Mouse (Mus musculus) embryonic facial prominence, embryonic 10.5 days (tissue): ENCODE measurements around the gene Ccdc146. TPM values are rescaled to one million over a fixed set of nuclear protein-coding genes. Genes with fewer than 3 reads are reported as not detected.
A peak's percentile ranks its signal among the peaks of the same experiment; 100 is the strongest.

Experiments
- DNase-seq: peaks from one replicate; pipeline ENCODE4 v3.0.0-alpha.2; 2017; ENCODE audit warnings: low spot score
- H3K27ac ChIP-seq: fragments of 300-500 bp; sonication (generic); replicated peaks from 2 replicates; pipeline ENCODE4 v1.5.1; 2016; ENCODE audit warnings: mild to moderate bottlenecking
- H3K27me3 ChIP-seq: fragments of 300-500 bp; sonication (generic); replicated peaks from 2 replicates; pipeline ENCODE4 v1.6.1; 2016; ENCODE audit warnings: low read depth, mild to moderate bottlenecking; ENCODE audit not compliant: poor library complexity, severe bottlenecking
- H3K36me3 ChIP-seq: fragments of 300-500 bp; sonication (generic); replicated peaks from 2 replicates; pipeline ENCODE4 v1.6.1; 2016; ENCODE audit warnings: mild to moderate bottlenecking, moderate library complexity
- H3K4me1 ChIP-seq: fragments of 300-500 bp; sonication (generic); 2 replicates; pipeline ENCODE4 v1.6.1; 2016
- H3K4me3 ChIP-seq: fragments of 300-500 bp; sonication (generic); 2 replicates; pipeline ENCODE4 v1.5.1; 2016; ENCODE audit warnings: mild to moderate bottlenecking, moderate library complexity
- H3K9me3 ChIP-seq: fragments of 300-500 bp; sonication (generic); 2 replicates; pipeline ENCODE4 v1.6.1; 2016; ENCODE audit warnings: mild to moderate bottlenecking
- WGBS: fragments of 180-500 bp; shearing (Covaris S2); methylation state at CpG from one replicate; pipeline ENCODE4 v1.1.7; 2016; 5-methylcytosine and 5-hydroxymethylcytosine counted together
- polyA plus RNA-seq: library from polyadenylated mRNA; unstranded; fragments of >200 nt; fragmentation: Nextera tagmentation; extraction: Ambion mirVana; gene quantifications from 2 replicates; pipeline ENCODE4 v1.2.1, GENCODE M21; 2016

The Ccdc146 gene
- polyA plus RNA-seq, result 0.16 TPM in 1 of 2 replicates, not detected in the other

- DNase-seq, result peak; percentile 93
- Histone ChIP-seq H3K27ac (peak within 1 kb of the TSS; percentile 84), H3K27me3 (no peaks in the 10 kb centered on the region), H3K4me1 (peaks cover 20% of the 10 kb centered on the region), H3K36me3 (no peaks in the 10 kb centered on the region), H3K9me3 (no peaks in the 10 kb centered on the region), H3K4me3 (peak within 1 kb of the TSS; percentile 95)
- WGBS, result under 1% methylated on average over 68 of the region's 68 CpGs
These were observed at the start of gene Ccdc146, which contains the start of gene Fam185a for GRCm38 (mm10) chr5:21424614-21425602. Gene Ccdc146, minus strand, starts transcription at chr5:21424677. Gene Fam185a, plus strand, starts transcription at chr5:21424958.

- H3K4me3 ChIP-seq, result no peak overlapping the region
- 87% methylated on average over 12 of the region's 12 CpGs for WGBS
- H3K4me1 ChIP-seq, result peaks cover 9% of the 10 kb centered on the region
- DNase-seq, result no peak
- no peaks in the 10 kb centered on the region for H3K9me3 ChIP-seq
- H3K27ac ChIP-seq, result no peak overlapping the region
- no peaks in the 10 kb centered on the region for H3K27me3 ChIP-seq
- no peaks in the 10 kb centered on the region for H3K36me3 ChIP-seq
These were observed 43.6 kb upstream of the Ccdc146 start for GRCm38 (mm10) chr5:21468100-21468499.

GRCm38 (mm10) chr5:21467387-21467786 lies 42.9 kb upstream of the Ccdc146 start:
- Histone ChIP-seq H3K36me3 (no peaks in the 10 kb centered on the region), H3K9me3 (no peaks in the 10 kb centered on the region), H3K27me3 (no peaks in the 10 kb centered on the region), H3K27ac (0 out of 2 replicates have a peak overlapping the region, but pooled peaks have one; percentile 12), H3K4me1 (peaks cover 9% of the 10 kb centered on the region), H3K4me3 (no peak overlapping the region)
- WGBS, result 52% methylated on average over 7 of the region's 7 CpGs
- DNase-seq, result peak; percentile 23

GRCm38 (mm10) chr5:21440833-21441530 lies 16.5 kb upstream of the Ccdc146 start:
- H3K4me1 ChIP-seq, result no peaks in the 10 kb centered on the region
- no peak for DNase-seq
- no peaks in the 10 kb centered on the region for H3K27me3 ChIP-seq
- H3K9me3 ChIP-seq, result no peaks in the 10 kb centered on the region
- 88% methylated on average over 8 of the region's 8 CpGs for WGBS
- H3K27ac ChIP-seq, result no peak overlapping the region
- H3K36me3 ChIP-seq, result no peaks in the 10 kb centered on the region
- no peak overlapping the region for H3K4me3 ChIP-seq

- H3K9me3 ChIP-seq, result no peaks in the 10 kb centered on the region
- H3K4me3 ChIP-seq, result no peak overlapping the region
- H3K36me3 ChIP-seq, result no peaks in the 10 kb centered on the region
- WGBS, result 92% methylated on average over 7 of the region's 7 CpGs
- H3K4me1 ChIP-seq, result no peaks in the 10 kb centered on the region
- no peaks in the 10 kb centered on the region for H3K27me3 ChIP-seq
- no peak overlapping the region for H3K27ac ChIP-seq
- no peak for DNase-seq
These were observed 15.1 kb upstream of the Ccdc146 start for GRCm38 (mm10) chr5:21439446-21440110.

GRCm38 (mm10) chr5:21438428-21438827 lies 14.0 kb upstream of the Ccdc146 start:
- 93% methylated on average over 9 of the region's 9 CpGs for WGBS
- H3K4me3 ChIP-seq, result no peak overlapping the region

GRCm38 (mm10) chr5:21436471-21436975 lies 12.0 kb upstream of the Ccdc146 start:
- Histone ChIP-seq H3K36me3 (no peaks in the 10 kb centered on the region), H3K27ac (no peak overlapping the region), H3K4me3 (no peak overlapping the region), H3K27me3 (no peaks in the 10 kb centered on the region), H3K4me1 (no peaks in the 10 kb centered on the region), H3K9me3 (no peaks in the 10 kb centered on the region)
- DNase-seq, result no peak
- WGBS, result 70% methylated on average over 8 of the region's 8 CpGs

More at GRCm38 (mm10) chr5:21438428-21438827, 14.0 kb upstream of the Ccdc146 start:
- Histone ChIP-seq H3K36me3 (no peaks in the 10 kb centered on the region), H3K27ac (no peak overlapping the region), H3K9me3 (no peaks in the 10 kb centered on the region), H3K4me1 (no peaks in the 10 kb centered on the region), H3K27me3 (no peaks in the 10 kb centered on the region)
- DNase-seq, result no peak

GRCm38 (mm10) chr5:21434148-21434929 lies 9.9 kb upstream of the Ccdc146 start:
- no peak overlapping the region for H3K4me3 ChIP-seq
- H3K4me1 ChIP-seq, result no peaks in the 10 kb centered on the region
- 80% methylated on average over 11 of the region's 11 CpGs for WGBS
- H3K36me3 ChIP-seq, result no peaks in the 10 kb centered on the region
- no peaks in the 10 kb centered on the region for H3K27me3 ChIP-seq
- no peak overlapping the region for H3K27ac ChIP-seq
- no peaks in the 10 kb centered on the region for H3K9me3 ChIP-seq
- DNase-seq, result no peak

- Histone ChIP-seq H3K36me3 (no peaks in the 10 kb centered on the region), H3K27ac (no peak overlapping the region), H3K9me3 (no peaks in the 10 kb centered on the region), H3K4me1 (peaks cover 20% of the 10 kb centered on the region), H3K4me3 (peak overlapping the region; percentile 95), H3K27me3 (no peaks in the 10 kb centered on the region)
- 92% methylated on average over 6 of the region's 6 CpGs for WGBS
- no peak for DNase-seq
These were observed 2.2 kb upstream of the Ccdc146 start for GRCm38 (mm10) chr5:21426666-21427065.

- Histone ChIP-seq H3K4me3 (no peak overlapping the region), H3K9me3 (no peaks in the 10 kb centered on the region), H3K36me3 (no peaks in the 10 kb centered on the region), H3K27me3 (no peaks in the 10 kb centered on the region), H3K4me1 (peaks cover 7% of the 10 kb centered on the region), H3K27ac (no peak overlapping the region)
- 47% methylated on average over 1 of the region's 1 CpGs for WGBS
- DNase-seq, result no peak
These were observed 3.9 kb downstream of the Ccdc146 start for GRCm38 (mm10) chr5:21420609-21421008.

GRCm38 (mm10) chr5:21418613-21419012 lies 5.9 kb downstream of the Ccdc146 start:
- Histone ChIP-seq H3K27me3 (no peaks in the 10 kb centered on the region), H3K4me1 (no peaks in the 10 kb centered on the region), H3K36me3 (no peaks in the 10 kb centered on the region), H3K27ac (no peak overlapping the region), H3K4me3 (no peak overlapping the region), H3K9me3 (no peaks in the 10 kb centered on the region)
- DNase-seq, result no peak
- WGBS, result 71% methylated on average over 4 of the region's 4 CpGs
